Mouse (Mus musculus) Patski (cell line): Measurements from ENCODE around the gene Clec16a. TPM values are rescaled to one million over a fixed set of nuclear protein-coding genes. Genes with fewer than 3 reads are reported as not detected.

Experiments used
- ATAC-seq: fragments of 100-300 bp; one replicate; pipeline ENCODE4 v1.8.0; 2021
- CTCF ChIA-PET: fragments of 350-600 bp; sonication (Branson Sonifier 250); formaldehyde crosslinking; loops from one replicate; lab custom pipeline; 2022; ENCODE audit warnings: inconsistent platforms; lab: Charles Lee
- POLR2A ChIA-PET: fragments of 350-600 bp; sonication (Branson Sonifier 250); formaldehyde crosslinking; loops from one replicate; lab custom pipeline; 2022; ENCODE audit warnings: antibody characterized with exemption, inconsistent platforms; lab: Charles Lee
- DNase-seq: peaks from one replicate; pipeline ENCODE4 v3.0.0-alpha.2; 2011; ENCODE audit warnings: low read depth, low spot score
- H3K27me3 ChIP-seq: fragments of 371-371 bp; one replicate; pipeline ENCODE4 v1.5.1; 2021
- CTCF ChIP-seq: fragments of 100-300 bp; IDR thresholded peaks from one replicate; pipeline ENCODE4 v1.5.1; 2021
- in situ Hi-C: fragments of 300-500 bp; cut with MboI; formaldehyde crosslinking; loops from 3 replicates; pipeline ENCODE4 v1.11.1; 2018; ENCODE audit warnings: low pct_unique_long_range_greater_than_20kb, mixed read lengths
- polyA plus RNA-seq: library from polyadenylated mRNA; unstranded; gene quantifications from one replicate; pipeline ENCODE4 v1.2.3, GENCODE M21; 2021

The Clec16a gene
- polyA plus RNA-seq, 1 experiment from 2014 or later: 21.3 TPM

DNA sequence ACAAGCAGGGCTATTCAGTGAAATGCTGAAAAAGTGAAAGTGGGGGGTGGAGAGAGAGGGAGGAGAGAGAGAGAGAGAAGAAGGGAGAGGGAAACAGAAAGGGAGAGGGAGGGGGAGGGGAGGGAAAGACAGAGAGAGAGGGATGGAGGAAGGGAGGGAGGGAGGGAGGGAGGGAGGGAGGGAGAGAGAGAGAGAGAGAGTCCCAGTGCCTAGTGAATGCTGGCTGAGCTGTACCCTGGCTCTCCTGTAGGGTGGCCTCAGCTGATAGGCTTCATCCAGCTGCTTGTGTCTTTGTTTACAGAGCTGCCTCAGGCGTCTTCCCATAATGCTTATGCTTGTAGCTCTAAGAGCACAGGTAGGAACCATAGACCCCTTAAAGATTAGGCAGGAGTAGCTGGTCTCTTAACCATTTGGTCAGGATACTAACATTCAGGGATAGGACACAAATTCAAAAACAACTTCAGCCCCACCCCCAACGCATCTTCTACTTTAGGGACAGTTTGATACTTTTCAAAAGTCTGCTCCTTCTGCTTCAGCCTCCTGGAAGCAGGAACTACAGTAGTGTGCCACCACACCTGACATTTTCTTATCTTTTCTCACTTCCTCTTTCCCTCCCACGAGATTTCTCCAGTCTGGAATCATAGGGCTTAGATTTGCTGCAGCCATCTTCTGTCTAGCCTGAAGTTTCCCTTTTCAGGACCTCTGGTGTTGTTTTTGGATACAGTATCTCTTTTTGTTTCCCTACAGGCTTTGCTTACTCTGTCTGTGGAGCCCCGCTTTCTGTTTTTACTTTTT lies 225.6 kb downstream of the Clec16a start:
- ChIA-PET CTCF (interaction anchor here (1.2 to 1.3 kb wide), 2 partner anchors 11 to 15 kb away, joined by 3 to 5 read pairs; no protein-coding TSS in a partner anchor), POLR2A (no interaction called here)
- DNase-seq (no peak), ATAC-seq (no peak)
- TF ChIP-seq CTCF: no peak
- H3K27me3 ChIP-seq: no peaks in the 10 kb centered on the region
- in situ Hi-C loops: no loop called here

GRCm38 (mm10) chr16:10771769-10772510 lies 226.8 kb downstream of the Clec16a start:
- in situ Hi-C loops: no loop called here
- no peak for ATAC-seq

DNA sequence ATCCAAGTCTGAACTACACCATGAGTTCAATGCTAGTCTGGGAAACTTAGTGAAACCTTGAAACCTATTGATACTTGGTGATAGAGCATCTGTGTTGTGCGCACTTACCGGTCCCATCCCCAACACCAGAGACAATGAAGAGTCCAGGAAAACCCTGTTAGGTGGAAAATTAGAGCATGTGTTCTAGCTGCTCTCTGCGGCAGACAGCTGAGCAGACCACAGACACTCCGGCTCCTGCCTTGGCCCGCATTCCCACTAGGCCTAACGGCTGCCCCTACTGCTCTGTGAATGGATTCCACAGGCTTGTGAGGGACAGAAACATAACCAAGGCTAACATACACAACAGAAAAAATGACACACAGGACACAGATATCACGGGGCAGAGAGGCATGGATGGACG lies 228.4 kb downstream of the Clec16a start:
- DNase-seq (no peak), ATAC-seq (no peak)
- ChIA-PET CTCF (no interaction called here), POLR2A (no interaction called here)
- H3K27me3 ChIP-seq: no peaks in the 10 kb centered on the region
- in situ Hi-C loops: no loop called here
- TF ChIP-seq CTCF: no peak

More at GRCm38 (mm10) chr16:10771769-10772510, 226.8 kb downstream of the Clec16a start:
- POLR2A ChIA-PET: no interaction called here
- no peak for DNase-seq
- no peaks in the 10 kb centered on the region for H3K27me3 ChIP-seq
- CTCF ChIA-PET: no interaction called here
- TF ChIP-seq CTCF: no peak

GRCm38 (mm10) chr16:10774726-10775125 lies 229.6 kb downstream of the Clec16a start:
- TF ChIP-seq CTCF: no peak
- H3K27me3 ChIP-seq: no peaks in the 10 kb centered on the region
- POLR2A ChIA-PET: no interaction called here
- in situ Hi-C loops: no loop called here
- CTCF ChIA-PET: interaction anchor here (1.2 kb wide), 1 partner anchor 11 kb away, joined by 3 read pairs; the partner anchor contains the start of gene Socs1
- no peak for ATAC-seq
- DNase-seq: no peak

- TF ChIP-seq CTCF: no peak
- ChIA-PET POLR2A (no interaction called here), CTCF (no interaction called here)
- no peaks in the 10 kb centered on the region for H3K27me3 ChIP-seq
- ATAC-seq (no peak), DNase-seq (no peak)
- in situ Hi-C loops: no loop called here
These were observed 231.2 kb downstream of the Clec16a start for GRCm38 (mm10) chr16:10776322-10776721.

DNA sequence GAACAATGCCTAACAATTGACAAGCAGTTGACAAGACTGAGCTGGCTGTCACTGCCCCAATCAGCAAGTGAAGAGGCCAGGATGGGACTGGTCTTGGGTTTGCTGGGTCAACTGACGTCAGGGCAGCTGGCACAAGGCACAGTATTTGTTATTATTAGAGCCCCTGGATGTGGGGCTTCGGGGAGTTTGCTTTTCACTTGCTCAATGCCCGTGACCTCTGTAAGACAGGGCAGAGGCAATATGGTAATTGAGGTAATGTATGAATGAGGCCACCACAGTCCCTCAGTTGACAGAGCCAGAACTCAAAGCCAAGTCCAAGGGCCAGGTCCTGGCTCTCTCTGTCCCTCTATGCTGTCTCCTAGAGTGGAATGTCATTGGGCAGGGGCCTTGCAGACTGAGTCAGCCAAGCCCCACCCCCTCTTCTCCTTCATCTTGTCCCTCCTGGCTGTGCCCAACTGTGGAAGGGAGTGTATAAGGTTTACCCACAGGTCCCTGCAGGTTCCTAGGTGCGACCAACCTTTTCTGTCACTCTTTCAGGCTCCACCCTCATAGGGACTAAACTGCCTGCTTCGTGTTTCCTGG lies 232.5 kb downstream of the Clec16a start:
- ChIA-PET CTCF (no interaction called here), POLR2A (no interaction called here)
- in situ Hi-C loops: no loop called here
- TF ChIP-seq CTCF: no peak
- H3K27me3 ChIP-seq: no peaks in the 10 kb centered on the region
- DNase-seq (no peak), ATAC-seq (no peak)

GRCm38 (mm10) chr16:10780631-10781120 lies 235.5 kb downstream of the Clec16a start:
- ATAC-seq: no peak
- TF ChIP-seq CTCF: no peak
- CTCF ChIA-PET: interaction anchor here (1.5 to 2.5 kb wide), 2 partner anchors 66 to 140 kb away, joined by 3 to 9 read pairs; no protein-coding TSS in a partner anchor
- H3K27me3 ChIP-seq: no peaks in the 10 kb centered on the region
- no peak for DNase-seq
- in situ Hi-C loops: no loop called here
- POLR2A ChIA-PET: no interaction called here

DNA sequence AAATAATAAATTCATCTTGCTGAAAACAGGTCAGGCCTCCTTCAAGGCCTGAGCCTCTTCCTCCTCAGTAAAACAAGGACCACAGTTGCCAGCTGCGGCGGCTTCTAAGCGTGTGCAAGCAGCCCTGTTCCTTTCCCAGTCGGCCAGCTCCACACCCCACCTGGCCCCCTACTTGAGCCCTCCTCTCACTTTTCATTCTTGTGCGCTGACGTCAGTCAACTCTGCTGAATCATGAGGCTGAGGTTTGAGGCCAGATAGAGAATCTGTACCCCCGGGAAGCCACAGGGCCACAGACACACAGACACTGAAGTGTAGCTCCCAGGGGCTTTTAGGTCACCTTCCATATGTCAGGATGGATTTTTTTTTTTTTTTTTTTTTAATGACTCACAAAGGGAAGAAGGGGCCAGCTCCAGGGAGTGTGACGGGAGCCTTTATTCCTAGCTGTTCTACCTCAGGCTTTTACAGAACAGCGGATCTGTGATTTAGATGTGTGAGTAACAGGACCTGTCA lies 236.8 kb downstream of the Clec16a start:
- POLR2A ChIA-PET: interaction anchor here (0.6 to 1.0 kb wide), 2 partner anchors 185 to 931 kb away, joined by 3 read pairs; no protein-coding TSS in a partner anchor
- no peak for TF ChIP-seq CTCF
- no peaks in the 10 kb centered on the region for H3K27me3 ChIP-seq
- in situ Hi-C loops: no loop called here
- CTCF ChIA-PET: interaction anchor here (0.7 to 2.5 kb wide), 7 partner anchors 12 to 212 kb away, joined by 3 to 9 read pairs (median 4); no protein-coding TSS in a partner anchor
- peak; percentile 68 for DNase-seq
- ATAC-seq: peak; percentile 2

DNA sequence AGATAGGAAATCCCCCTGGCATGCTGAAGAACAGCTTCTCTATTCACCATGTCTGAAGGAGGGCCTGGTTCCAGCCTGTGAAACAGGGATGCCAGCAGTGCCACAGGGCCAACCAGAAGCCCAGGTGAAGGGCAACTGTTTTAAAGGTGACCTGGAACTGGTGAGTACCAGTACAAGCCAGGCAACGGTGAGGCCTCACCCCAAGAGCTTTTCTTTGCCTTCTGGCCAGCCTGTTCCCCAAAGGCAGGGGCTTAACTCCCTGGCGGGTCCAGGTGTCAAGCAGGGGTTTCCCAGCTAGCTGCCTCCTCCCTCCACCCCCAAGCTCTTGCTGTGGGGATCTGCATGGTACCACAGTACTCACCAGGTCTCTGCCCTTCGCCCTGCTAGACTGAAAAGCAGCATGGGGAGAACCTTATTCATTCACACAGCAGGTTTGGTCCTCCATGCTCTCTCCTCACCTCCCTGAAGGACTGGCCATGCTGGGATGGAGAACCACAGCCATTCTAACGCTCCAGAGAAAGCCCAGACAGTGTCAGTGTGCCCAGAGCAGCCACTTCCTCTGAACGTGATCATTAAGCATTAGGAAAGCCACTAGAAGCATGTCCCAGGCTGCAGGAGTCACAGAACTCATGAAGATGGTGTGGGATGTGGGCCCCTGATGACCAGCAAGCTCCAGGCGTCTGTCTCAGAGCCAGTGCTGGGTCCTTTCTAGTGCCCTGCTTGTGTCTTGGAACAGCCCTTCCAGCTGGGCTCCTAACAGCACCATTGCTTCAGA lies 237.4 kb downstream of the Clec16a start:
- no peaks in the 10 kb centered on the region for H3K27me3 ChIP-seq
- in situ Hi-C loops: no loop called here
- DNase-seq: no peak
- POLR2A ChIA-PET: interaction anchor here (0.6 to 1.0 kb wide), 3 partner anchors 121 to 930 kb away, joined by 3 read pairs; no protein-coding TSS in a partner anchor
- ATAC-seq: no peak
- CTCF ChIA-PET: interaction anchor here (0.7 to 2.5 kb wide), 6 partner anchors 13 to 213 kb away, joined by 3 to 9 read pairs (median 4); no protein-coding TSS in a partner anchor
- TF ChIP-seq CTCF: no peak
